Mouse (Mus musculus) midbrain, embryonic 14.5 days (tissue): Measurements from ENCODE around the gene Ak9. TPM values are rescaled to one million over a fixed set of nuclear protein-coding genes. Genes with fewer than 3 reads are reported as not detected.

Experiments used
- ATAC-seq: fragments of 200-750 bp; cut with Nextera tagmentation; 2 replicates; pipeline ENCODE4 v1.8.0; 2017; ENCODE audit warnings: moderate number of reproducible peaks, moderate library complexity; ENCODE audit not compliant: low FRiP score, low TSS enrichment
- DNase-seq: peaks from one replicate; pipeline ENCODE4 v3.0.0-alpha.2; 2015
- H3K27ac ChIP-seq: fragments of 300-500 bp; sonication (generic); replicated peaks from 2 replicates; pipeline ENCODE4 v1.5.1; 2014; ENCODE audit warnings: mild to moderate bottlenecking, low read depth, low read length, moderate library complexity
- H3K27me3 ChIP-seq: fragments of 300-500 bp; sonication (generic); 2 replicates; pipeline ENCODE4 v1.6.1; 2014; ENCODE audit warnings: low read length, control low read depth, mixed read lengths; ENCODE audit not compliant: control insufficient read depth, insufficient read depth
- H3K36me3 ChIP-seq: fragments of 300-500 bp; sonication (generic); 2 replicates; pipeline ENCODE4 v1.6.1; 2014; ENCODE audit warnings: low read length, control low read depth; ENCODE audit not compliant: control insufficient read depth, insufficient read depth
- H3K4me1 ChIP-seq: fragments of 300-500 bp; sonication (generic); 2 replicates; pipeline ENCODE4 v1.6.1; 2014; ENCODE audit warnings: mild to moderate bottlenecking, antibody characterized with exemption, low read length, control low read depth; ENCODE audit not compliant: control insufficient read depth, insufficient read depth
- H3K4me2 ChIP-seq: fragments of 300-500 bp; sonication (generic); 2 replicates; pipeline ENCODE4 v1.6.1; 2014; ENCODE audit warnings: mild to moderate bottlenecking, low read length, moderate library complexity
- H3K4me3 ChIP-seq: fragments of 300-500 bp; sonication (generic); replicated peaks from 2 replicates; pipeline ENCODE4 v1.5.1; 2014; ENCODE audit warnings: low read depth, low read length
- H3K9ac ChIP-seq: fragments of 300-500 bp; sonication (generic); replicated peaks from 2 replicates; pipeline ENCODE4 v1.6.1; 2014; ENCODE audit warnings: mild to moderate bottlenecking, low read length, moderate library complexity
- H3K9me3 ChIP-seq: fragments of 300-500 bp; sonication (generic); 2 replicates; pipeline ENCODE4 v1.6.1; 2016; ENCODE audit warnings: low read length, control low read depth, mixed read lengths; ENCODE audit not compliant: control insufficient read depth
- WGBS: fragments of 180-500 bp; shearing (Covaris S2); extraction: QIAGEN DNeasy Blood & Tissue Kit; methylation state at CpG from one replicate; pipeline ENCODE4 v1.1.7; 2014; 5-methylcytosine and 5-hydroxymethylcytosine counted together
- polyA plus RNA-seq: library from polyadenylated mRNA; unstranded; fragments of >200 nt; fragmentation: Nextera tagmentation; extraction: Ambion mirVana; gene quantifications from 2 replicates; pipeline ENCODE4 v1.2.1, GENCODE M21; 2014

Gene Ak9
- polyA plus RNA-seq, 1 experiment from 2014 or later: 0.08 TPM

- no peak overlapping the region for H3K4me2 ChIP-seq
- H3K36me3 ChIP-seq: no peaks in the 10 kb centered on the region
- DNase-seq: no peak
- ATAC-seq: no peak
- no peak overlapping the region for H3K9ac ChIP-seq
- H3K9me3 ChIP-seq: no peaks in the 10 kb centered on the region
- no peak overlapping the region for H3K4me3 ChIP-seq
- 68% methylated on average over 1 of the region's 1 CpGs for WGBS
- H3K4me1 ChIP-seq: peaks cover 10% of the 10 kb centered on the region; the same call in 1 of the 2 replicates
- H3K27ac ChIP-seq: no peak overlapping the region
- H3K27me3 ChIP-seq: no peaks in the 10 kb centered on the region
Measured at GRCm38 (mm10) chr10:41300161-41300560, 3.6 kb upstream of the Ak9 start.

GRCm38 (mm10) chr10:41302689-41303431 lies 920 bp upstream of the Ak9 start, which contains the start of gene Fig4:
Gene Fig4 (minus strand): TSS chr10:41303260.
- Histone ChIP-seq H3K36me3 (no peaks in the 10 kb centered on the region), H3K27ac (peak within 1 kb of the TSS; percentile 75), H3K4me3 (peak within 1 kb of the TSS; percentile 63), H3K9ac (peak within 1 kb of the TSS; percentile 80), H3K4me1 (peaks cover 8% of the 10 kb centered on the region; the same call in 1 of the 2 replicates), H3K27me3 (no peaks in the 10 kb centered on the region), H3K9me3 (no peaks in the 10 kb centered on the region), H3K4me2 (peak within 1 kb of the TSS; percentile 92)
- ATAC-seq: peak; percentile 94
- under 1% methylated on average over 38 of the region's 38 CpGs for WGBS
- peak; percentile 97 for DNase-seq

GRCm38 (mm10) chr10:41304961-41305455 lies 1.2 kb downstream of the Ak9 start:
- DNase-seq (no peak), ATAC-seq (no peak)
- no peaks in the 10 kb centered on the region for H3K36me3 ChIP-seq
- H3K27ac ChIP-seq: no peak overlapping the region
- WGBS: 78% methylated on average over 9 of the region's 9 CpGs
- no peaks in the 10 kb centered on the region for H3K9me3 ChIP-seq
- no peak overlapping the region for H3K4me3 ChIP-seq
- H3K27me3 ChIP-seq: no peaks in the 10 kb centered on the region
- H3K4me1 ChIP-seq: peaks cover 8% of the 10 kb centered on the region; the same call in 1 of the 2 replicates
- H3K4me2 ChIP-seq: no peak overlapping the region
- no peak overlapping the region for H3K9ac ChIP-seq

- H3K9me3 ChIP-seq: no peaks in the 10 kb centered on the region
- no peaks in the 10 kb centered on the region for H3K4me1 ChIP-seq
- H3K36me3 ChIP-seq: no peaks in the 10 kb centered on the region
- H3K27me3 ChIP-seq: no peaks in the 10 kb centered on the region
- whole genome bisulfite sequencing: 91% methylated on average over 4 of the region's 4 CpGs
- H3K4me3 ChIP-seq: no peak overlapping the region
- ATAC-seq (no peak), DNase-seq (no peak)
- H3K4me2 ChIP-seq: no peak overlapping the region
- H3K9ac ChIP-seq: no peak overlapping the region
- no peak overlapping the region for H3K27ac ChIP-seq
Measured at GRCm38 (mm10) chr10:41308205-41308604, 4.4 kb downstream of the Ak9 start.

- ATAC-seq (no peak), DNase-seq (no peak)
- H3K4me1 ChIP-seq: no peaks in the 10 kb centered on the region
Measured at GRCm38 (mm10) chr10:41315866-41316265, 12.1 kb downstream of the Ak9 start.

GRCm38 (mm10) chr10:41332533-41333043 lies 28.8 kb downstream of the Ak9 start:
- WGBS: 90% methylated on average over 2 of the region's 2 CpGs
- no peak for ATAC-seq
- Histone ChIP-seq H3K27me3 (no peaks in the 10 kb centered on the region), H3K4me1 (no peaks in the 10 kb centered on the region), H3K27ac (no peak overlapping the region), H3K4me3 (no peak overlapping the region), H3K9ac (no peak overlapping the region), H3K9me3 (no peaks in the 10 kb centered on the region), H3K36me3 (no peaks in the 10 kb centered on the region), H3K4me2 (no peak overlapping the region)
- DNase-seq: no peak

More at GRCm38 (mm10) chr10:41315866-41316265, 12.1 kb downstream of the Ak9 start:
- H3K4me3 ChIP-seq: no peak overlapping the region
- no peaks in the 10 kb centered on the region for H3K27me3 ChIP-seq
- no peak overlapping the region for H3K4me2 ChIP-seq
- 92% methylated on average over 3 of the region's 3 CpGs for WGBS
- H3K9me3 ChIP-seq: no peaks in the 10 kb centered on the region
- H3K9ac ChIP-seq: no peak overlapping the region
- H3K36me3 ChIP-seq: no peaks in the 10 kb centered on the region
- no peak overlapping the region for H3K27ac ChIP-seq

GRCm38 (mm10) chr10:41341346-41341745 lies 37.6 kb downstream of the Ak9 start:
- Histone ChIP-seq H3K27ac (no peak overlapping the region), H3K36me3 (no peaks in the 10 kb centered on the region), H3K4me2 (no peak overlapping the region), H3K27me3 (no peaks in the 10 kb centered on the region), H3K9me3 (no peaks in the 10 kb centered on the region), H3K4me3 (no peak overlapping the region), H3K9ac (no peak overlapping the region), H3K4me1 (no peaks in the 10 kb centered on the region)
- no peak for ATAC-seq
- no peak for DNase-seq
- WGBS: 94% methylated on average over 7 of the region's 7 CpGs

GRCm38 (mm10) chr10:41365086-41365485 lies 61.3 kb downstream of the Ak9 start:
- Histone ChIP-seq H3K9ac (no peak overlapping the region), H3K4me1 (no peaks in the 10 kb centered on the region), H3K27ac (no peak overlapping the region), H3K9me3 (no peaks in the 10 kb centered on the region), H3K4me2 (no peak overlapping the region), H3K36me3 (no peaks in the 10 kb centered on the region), H3K27me3 (no peaks in the 10 kb centered on the region), H3K4me3 (no peak overlapping the region)
- DNase-seq (no peak), ATAC-seq (no peak)
- WGBS: 88% methylated on average over 9 of the region's 9 CpGs

- no peaks in the 10 kb centered on the region for H3K4me1 ChIP-seq
- H3K36me3 ChIP-seq: no peaks in the 10 kb centered on the region
- no peak overlapping the region for H3K4me2 ChIP-seq
- H3K27ac ChIP-seq: no peak overlapping the region
- no peaks in the 10 kb centered on the region for H3K27me3 ChIP-seq
- ATAC-seq: no peak
- H3K4me3 ChIP-seq: no peak overlapping the region
- H3K9me3 ChIP-seq: no peaks in the 10 kb centered on the region
- WGBS: 72% methylated on average over 12 of the region's 12 CpGs
- no peak overlapping the region for H3K9ac ChIP-seq
- DNase-seq: no peak
Measured at GRCm38 (mm10) chr10:41380466-41380865, 76.7 kb downstream of the Ak9 start.
